Mouse (Mus musculus): ENCODE results near the gene Efcab6.

DNA sequence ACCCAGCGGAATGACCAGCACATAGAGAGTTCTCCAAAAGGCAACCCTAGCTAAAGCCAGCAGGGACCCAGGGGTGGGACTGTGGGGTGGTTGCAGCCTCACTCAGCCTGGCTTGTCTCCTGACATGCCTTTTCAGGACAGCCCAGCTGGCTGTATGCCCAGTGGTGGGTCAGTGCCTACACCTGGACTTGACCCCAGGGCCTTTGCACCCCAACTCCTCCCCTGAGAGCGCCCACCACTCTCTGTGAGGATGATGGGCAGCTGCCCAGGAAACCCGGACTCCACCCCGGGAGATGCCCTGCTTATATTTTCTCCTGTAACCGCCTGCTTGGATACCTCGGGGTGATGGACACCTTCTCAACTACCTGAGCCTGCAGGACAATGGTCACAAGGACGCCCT lies 39.4 kb upstream of the Efcab6 start:
- TF ChIP-seq GATA1 (IDR thresholded peaks at IDR 0.05; ENCODE audit: low read length), result no peak
- no peak for TF ChIP-seq TAL1 (IDR thresholded peaks at IDR 0.05; ENCODE audit: low read length)

Data from erythroblast, embryonic 14.5 days (primary cell).